Comparison of ENCODE assay signal across 13 mouse cellular contexts in the genomic region with DNA sequence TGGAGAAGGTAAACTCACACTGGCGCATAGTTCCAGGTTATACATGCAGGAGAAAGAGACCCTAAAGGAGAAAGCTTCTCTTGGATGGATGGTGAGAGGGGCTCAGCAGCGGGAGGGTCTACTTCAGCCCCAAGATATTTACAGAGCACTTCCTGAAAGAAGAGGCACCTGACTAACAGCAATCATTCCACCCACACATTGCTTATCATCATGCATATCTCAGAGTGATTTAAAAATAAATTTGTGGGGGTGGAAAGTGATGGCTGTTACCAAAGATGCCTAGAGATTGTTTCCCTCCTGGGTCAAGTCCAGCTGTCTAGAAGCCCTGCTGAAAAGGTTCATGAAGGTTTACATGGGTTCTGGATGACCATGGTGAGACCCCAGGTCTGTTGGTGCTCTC.
A peak's percentile ranks its signal among the peaks of the same experiment; 100 is the strongest.
DNase-seq lines count a peak whose midpoint lies in the region; ATAC-seq lines count a peak whose summit lies in the region.
"Had no signal": no experiment of that assay in that cellular context is flagged by ENCODE, and none has a peak within 500 bp of the region (broad histone marks: within the 10 kb centered on the region; RNA-seq: fewer than 3 reads in every experiment).

No protein-coding gene starts in this region.

- ATAC-seq in heart, embryonic 15.5 days (replicated peaks; ENCODE audit: insufficient number of reproducible peaks, insufficient read depth, low FRiP score, low read depth) = no peak
- ATAC-seq in CD4-positive, CD25-positive, alpha-beta regulatory T cell, adult 4 months = peak; percentile 28
- peak; percentile 37 for ATAC-seq in inflammation-experienced regulatory T-cells, adult 6 months
- no peak for ATAC-seq in forebrain, embryonic 16.5 days
- ATAC-seq: intestine, embryonic 15.5 days had no signal

- H3K27ac ChIP-seq in heart, embryonic 15.5 days = peak overlapping the region; percentile 78
- no peak overlapping the region for H3K27ac ChIP-seq in forebrain, embryonic 16.5 days (ENCODE audit: low read length)
- H3K27ac ChIP-seq: intestine, embryonic 15.5 days; liver, embryonic 14.5 days; midbrain, embryonic 10.5 days had no signal

- H3K9me3 ChIP-seq in heart, embryonic 15.5 days (replicated peaks) = no peaks in the 10 kb centered on the region
- H3K9me3 ChIP-seq in forebrain, embryonic 16.5 days (ENCODE audit: control insufficient read depth, low read length) = no peaks in the 10 kb centered on the region
- H3K9me3 ChIP-seq: forebrain, embryonic 12.5 days; intestine, embryonic 15.5 days; midbrain, embryonic 10.5 days had no signal

- no peak overlapping the region for H3K9ac ChIP-seq in heart, embryonic 15.5 days
- no peak overlapping the region for H3K9ac ChIP-seq in forebrain, embryonic 16.5 days (replicated peaks; ENCODE audit: low read depth, low read length)
- H3K9ac ChIP-seq: forebrain, embryonic 12.5 days; intestine, embryonic 15.5 days; liver, embryonic 14.5 days had no signal

- H3K4me1 ChIP-seq in heart, embryonic 15.5 days (replicated peaks) = peaks cover 25% of the 10 kb centered on the region
- H3K4me1 ChIP-seq in forebrain, embryonic 16.5 days (replicated peaks; ENCODE audit: control insufficient read depth, insufficient read depth, low read length) = peaks cover 2% of the 10 kb centered on the region; the same call in 1 of the 2 replicates
- H3K4me1 ChIP-seq: intestine, embryonic 15.5 days; midbrain, embryonic 10.5 days had no signal

- WGBS in heart, embryonic 15.5 days = 79% methylated on average over 2 of the region's 2 CpGs
- 91% methylated on average over 2 of the region's 2 CpGs for WGBS in forebrain, embryonic 16.5 days

- H3K36me3 ChIP-seq in heart, embryonic 15.5 days = no peaks in the 10 kb centered on the region
- no peaks in the 10 kb centered on the region for H3K36me3 ChIP-seq in forebrain, embryonic 16.5 days (ENCODE audit: control insufficient read depth, insufficient read depth)
- H3K36me3 ChIP-seq: forebrain, embryonic 12.5 days; intestine, embryonic 15.5 days; midbrain, embryonic 10.5 days had no signal

- no peak for DNase-seq in heart, adult 11 months
- peak; percentile 12 for DNase-seq in 3T3-L1 (ENCODE audit: low read depth, low spot score)
- no peak for DNase-seq in lung, postnatal 25 days (ENCODE audit: low spot score)
- DNase-seq: cerebellum, adult 8-10 months had no signal

- H3K4me3 ChIP-seq in heart, embryonic 15.5 days = no peak overlapping the region
- no peak overlapping the region for H3K4me3 ChIP-seq in forebrain, embryonic 16.5 days (replicated peaks; ENCODE audit: low read length)
- H3K4me3 ChIP-seq: forebrain, embryonic 12.5 days; intestine, embryonic 15.5 days; midbrain, embryonic 10.5 days had no signal

- H3K4me2 ChIP-seq in heart, embryonic 15.5 days = no peak overlapping the region; the same call in 1 of the 2 replicates
- no peak overlapping the region for H3K4me2 ChIP-seq in forebrain, embryonic 16.5 days (ENCODE audit: low read length)
- H3K4me2 ChIP-seq: forebrain, embryonic 12.5 days; intestine, embryonic 15.5 days had no signal

- no peaks in the 10 kb centered on the region for H3K27me3 ChIP-seq in heart, embryonic 15.5 days
- H3K27me3 ChIP-seq in forebrain, embryonic 16.5 days (replicated peaks; ENCODE audit: control insufficient read depth, insufficient read depth, low read length) = no peaks in the 10 kb centered on the region
- H3K27me3 ChIP-seq: forebrain, embryonic 12.5 days; intestine, embryonic 15.5 days; Patski had no signal

Comparison
In these comparisons a context has a peak if more than half of its experiments do, and no peak if none do; other contexts are left out.
1. ATAC-seq: peak in CD4-positive, CD25-positive, alpha-beta regulatory T cell, adult 4 months (single experiment) and inflammation-experienced regulatory T-cells, adult 6 months (single experiment); none in heart, embryonic 15.5 days (single experiment) and forebrain, embryonic 16.5 days (single experiment).